Mouse (Mus musculus): ENCODE data around the gene Abhd17c. TPM values are rescaled to one million over a fixed set of nuclear protein-coding genes. Genes with fewer than 3 reads are reported as not detected.
A peak's percentile ranks its signal among the peaks of the same experiment; 100 is the strongest.

The Abhd17c gene
- total RNA-seq, 4 experiments from 2014 or later: 8.5 to 10.2 (median 8.9) TPM

- no peak for DNase-seq (ENCODE audit: low spot score in 2 of 2)
Measured at GRCm38 (mm10) chr7:84077257-84078013, 74.3 kb downstream of the Abhd17c start.

- no peak for DNase-seq (ENCODE audit: low spot score in 2 of 2)
Measured at GRCm38 (mm10) chr7:84074266-84074665, 77.4 kb downstream of the Abhd17c start.

DNA sequence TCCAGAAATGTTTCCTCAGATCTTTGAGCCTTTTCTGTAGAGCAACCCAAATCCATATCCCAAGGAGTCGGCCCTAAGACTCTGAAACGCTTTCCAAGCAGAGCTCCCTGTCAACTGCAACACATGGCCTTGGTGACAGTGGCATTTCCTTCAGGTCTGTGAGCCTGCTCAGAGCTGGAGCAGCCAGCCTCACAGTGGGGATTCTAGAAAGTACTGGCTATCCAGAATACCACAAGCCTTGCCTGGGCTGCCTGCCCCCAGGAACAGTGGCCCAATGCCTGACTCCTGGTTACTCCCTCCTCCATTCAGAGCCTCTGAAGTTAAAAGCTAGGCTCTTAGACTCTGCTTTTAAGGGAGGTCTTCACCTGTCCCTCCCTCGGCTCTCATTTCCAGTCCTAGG lies 77.8 kb downstream of the Abhd17c start:
- DNase-seq (ENCODE audit: low spot score in 2 of 2): no peak

DNA sequence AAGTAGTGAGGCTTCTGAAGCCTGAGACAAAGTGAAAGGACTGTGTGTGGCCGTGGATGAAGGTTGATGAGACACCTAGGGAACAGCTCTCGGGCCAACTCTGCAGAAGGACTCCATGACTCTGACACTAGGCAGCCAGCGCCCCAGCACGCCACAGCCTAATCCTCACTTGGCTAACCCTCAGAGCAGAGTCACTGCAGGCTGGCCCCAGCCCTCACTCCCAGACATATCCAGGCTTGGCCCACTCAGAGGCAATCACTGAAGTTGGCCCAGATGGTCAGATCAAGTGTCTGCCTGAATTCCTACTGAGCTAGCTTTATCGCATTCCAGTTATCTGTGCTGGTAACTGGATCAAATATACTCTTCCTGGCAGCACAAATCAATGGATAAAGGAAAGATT lies 82.8 kb downstream of the Abhd17c start:
- DNase-seq (ENCODE audit: low spot score in 2 of 2): peak in 1 of 2 experiments; percentile 37

GRCm38 (mm10) chr7:84059799-84060198 lies 91.9 kb downstream of the Abhd17c start:
- DNase-seq (ENCODE audit: low spot score in 2 of 2): no peak

Other genes with a start within 250 kb of the Abhd17c start
- gene Cemip, start 65.4 kb downstream of the Abhd17c start, total RNA-seq (2022): under 1 TPM in 1 of 4 experiments, not detected in 3; 0.15 TPM